Mouse (Mus musculus) embryonic facial prominence, embryonic 12.5 days (tissue): ENCODE measurements at regions not wholly inside any gene's neighbourhood (a gene's known extent, or its start where the extent isn't known, plus 50 kb on each side); places are given as distances from the start of the nearest gene placed in this dataset.

ENCODE experiments used
- ATAC-seq: fragments of 200-750 bp; cut with Nextera tagmentation; 2 replicates; pipeline ENCODE4 v1.8.0; 2017; ENCODE audit not compliant: insufficient number of reproducible peaks, insufficient read depth, low FRiP score, low TSS enrichment
- H3K27ac ChIP-seq: fragments of 300-500 bp; sonication (generic); 2 replicates; pipeline ENCODE4 v1.5.1; 2016; ENCODE audit warnings: mild to moderate bottlenecking
- H3K27me3 ChIP-seq: fragments of 300-500 bp; sonication (generic); 2 replicates; pipeline ENCODE4 v1.6.1; 2016; ENCODE audit warnings: mild to moderate bottlenecking, moderate library complexity
- H3K36me3 ChIP-seq: fragments of 300-500 bp; sonication (generic); 2 replicates; pipeline ENCODE4 v1.6.1; 2016; ENCODE audit warnings: mild to moderate bottlenecking
- H3K4me1 ChIP-seq: fragments of 300-500 bp; sonication (generic); 2 replicates; pipeline ENCODE4 v1.6.1; 2016
- H3K4me2 ChIP-seq: fragments of 300-500 bp; sonication (generic); replicated peaks from 2 replicates; pipeline ENCODE4 v1.6.1; 2016; ENCODE audit warnings: mild to moderate bottlenecking, moderate library complexity
- H3K4me3 ChIP-seq: fragments of 300-500 bp; sonication (generic); 2 replicates; pipeline ENCODE4 v1.5.1; 2016; ENCODE audit warnings: mild to moderate bottlenecking
- H3K9ac ChIP-seq: fragments of 300-500 bp; sonication (generic); 2 replicates; pipeline ENCODE4 v1.6.1; 2016; ENCODE audit warnings: mild to moderate bottlenecking, moderate library complexity
- H3K9me3 ChIP-seq: fragments of 300-500 bp; sonication (generic); 2 replicates; pipeline ENCODE4 v1.6.1; 2016; ENCODE audit warnings: mild to moderate bottlenecking, moderate library complexity
- WGBS: fragments of 180-500 bp; shearing (Covaris S2); methylation state at CpG from one replicate; pipeline ENCODE4 v1.1.7; 2016; 5-methylcytosine and 5-hydroxymethylcytosine counted together

- Histone ChIP-seq H3K4me2 (no peak overlapping the region), H3K4me3 (no peak overlapping the region), H3K9me3 (no peaks in the 10 kb centered on the region), H3K9ac (no peak overlapping the region), H3K27ac (no peak overlapping the region), H3K4me1 (no peaks in the 10 kb centered on the region), H3K36me3 (no peaks in the 10 kb centered on the region), H3K27me3 (no peaks in the 10 kb centered on the region)
- no peak for ATAC-seq
- WGBS: 79% methylated on average over 7 of the region's 7 CpGs
Measured at GRCm38 (mm10) chr9:40598431-40598831, 67.2 kb upstream of the Gramd1b start.

- H3K36me3 ChIP-seq: no peaks in the 10 kb centered on the region
- no peaks in the 10 kb centered on the region for H3K9me3 ChIP-seq
- no peaks in the 10 kb centered on the region for H3K27me3 ChIP-seq
- no peak for ATAC-seq
- H3K4me2 ChIP-seq: no peak overlapping the region
- H3K4me3 ChIP-seq: no peak overlapping the region
- WGBS: 73% methylated on average over 2 of the region's 2 CpGs
- H3K9ac ChIP-seq: no peak overlapping the region
- H3K27ac ChIP-seq: no peak overlapping the region
- H3K4me1 ChIP-seq: no peaks in the 10 kb centered on the region
Measured at GRCm38 (mm10) chr9:40587421-40587820, 56.2 kb upstream of the Gramd1b start.

GRCm38 (mm10) chr9:40586581-40586980 is 55.4 kb upstream of the Gramd1b start:
- no peak overlapping the region for H3K9ac ChIP-seq
- H3K4me3 ChIP-seq: no peak overlapping the region
- no peak overlapping the region for H3K4me2 ChIP-seq
- no peak for ATAC-seq
- no peak overlapping the region for H3K27ac ChIP-seq
- H3K27me3 ChIP-seq: no peaks in the 10 kb centered on the region
- H3K9me3 ChIP-seq: no peaks in the 10 kb centered on the region
- no peaks in the 10 kb centered on the region for H3K4me1 ChIP-seq
- H3K36me3 ChIP-seq: no peaks in the 10 kb centered on the region
- 80% methylated on average over 7 of the region's 7 CpGs for WGBS

- Histone ChIP-seq H3K9me3 (no peaks in the 10 kb centered on the region), H3K27ac (no peak overlapping the region), H3K4me2 (no peak overlapping the region), H3K4me1 (no peaks in the 10 kb centered on the region), H3K9ac (no peak overlapping the region), H3K36me3 (no peaks in the 10 kb centered on the region), H3K4me3 (no peak overlapping the region), H3K27me3 (no peaks in the 10 kb centered on the region)
- no peak for ATAC-seq
- 56% methylated on average over 11 of the region's 11 CpGs for WGBS
Measured at GRCm38 (mm10) chr9:40583554-40583953, 52.4 kb upstream of the Gramd1b start.

GRCm38 (mm10) chr9:40581854-40582253 is 50.7 kb upstream of the Gramd1b start:
- WGBS: 64% methylated on average over 2 of the region's 2 CpGs

More at GRCm38 (mm10) chr9:40581854-40582253, 50.7 kb upstream of the Gramd1b start:
- no peak for ATAC-seq
- Histone ChIP-seq H3K9me3 (no peaks in the 10 kb centered on the region), H3K36me3 (no peaks in the 10 kb centered on the region), H3K4me2 (no peak overlapping the region), H3K27ac (no peak overlapping the region), H3K9ac (no peak overlapping the region), H3K27me3 (no peaks in the 10 kb centered on the region), H3K4me3 (no peak overlapping the region), H3K4me1 (no peaks in the 10 kb centered on the region)
